37 mouse cellular contexts compared by ENCODE assay signal in the genomic region with DNA sequence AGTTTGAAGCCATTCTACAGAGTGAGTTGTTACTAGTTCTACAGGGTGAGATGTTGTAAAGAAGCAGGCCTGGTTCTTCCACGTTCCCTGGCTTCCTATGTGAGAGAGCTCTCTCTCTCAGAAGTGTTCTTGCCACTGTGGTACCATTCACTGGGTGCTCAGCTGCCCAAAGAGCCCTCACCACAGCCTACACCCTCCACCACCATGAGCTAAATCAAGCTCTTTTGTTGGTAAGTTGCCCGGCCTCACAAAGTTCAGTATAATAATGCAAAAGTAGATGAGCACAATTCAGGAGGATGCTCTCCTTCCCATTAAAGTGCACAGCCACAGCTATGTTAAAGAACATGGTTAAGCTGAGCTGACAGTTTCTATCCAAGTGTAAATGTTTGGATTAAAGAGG. TPM values are rescaled to one million over a fixed set of nuclear protein-coding genes. Genes with fewer than 3 reads are reported as not detected.
"Had no signal": no experiment of that assay in that cellular context is flagged by ENCODE, and none has a peak within 500 bp of the region (broad histone marks: within the 10 kb centered on the region; RNA-seq: fewer than 3 reads in every experiment).

No protein-coding gene starts in this region.

- ATAC-seq: hindbrain, embryonic 16.5 days; inflammation-experienced regulatory T-cells, adult 6 months; intestine, embryonic 15.5 days; intestine, embryonic 16.5 days; intestine, postnatal 0 days had no signal

- H3K27me3 ChIP-seq: hindbrain, embryonic 12.5 days; hindbrain, embryonic 15.5 days; intestine, embryonic 15.5 days had no signal

- H3K9ac ChIP-seq: heart, embryonic 12.5 days; heart, embryonic 13.5 days; heart, embryonic 15.5 days; hindbrain, embryonic 12.5 days; hindbrain, embryonic 13.5 days; hindbrain, embryonic 14.5 days; hindbrain, embryonic 15.5 days; intestine, embryonic 15.5 days; kidney, embryonic 15.5 days had no signal

- H3K4me1 ChIP-seq: heart, embryonic 10.5 days; heart, embryonic 12.5 days; heart, embryonic 13.5 days; heart, embryonic 15.5 days; intestine, embryonic 15.5 days; kidney, embryonic 15.5 days had no signal

- H3K27ac ChIP-seq: heart, embryonic 10.5 days; heart, embryonic 13.5 days; heart, embryonic 15.5 days; hindbrain, embryonic 12.5 days; hindbrain, embryonic 13.5 days; hindbrain, embryonic 14.5 days; hindbrain, embryonic 15.5 days; intestine, embryonic 15.5 days; kidney, embryonic 15.5 days; kidney, postnatal 0 days; layer of hippocampus, adult 2 months; left cerebral cortex, adult 2 months had no signal

- DNase-seq: heart, postnatal 10 days; heart, postnatal 14 days; heart, postnatal 36 days; heart, postnatal 4 days; kidney, adult 11 months; kidney, adult 18-20 months; kidney, adult 2 months; kidney, adult 8-10 months; kidney, adult 9 months; kidney, postnatal 10 days; kidney, postnatal 14 days; kidney, postnatal 25 days; kidney, postnatal 36 days; kidney, postnatal 4 days; layer of hippocampus, adult 9-11 months; layer of hippocampus, postnatal 36 days had no signal

- H3K4me2 ChIP-seq: heart, embryonic 11.5 days; heart, embryonic 12.5 days; heart, embryonic 13.5 days; heart, embryonic 15.5 days; hindbrain, embryonic 12.5 days; hindbrain, embryonic 13.5 days; hindbrain, embryonic 14.5 days; hindbrain, embryonic 15.5 days; intestine, embryonic 15.5 days; kidney, embryonic 15.5 days had no signal

- H3K9me3 ChIP-seq: heart, embryonic 10.5 days; heart, embryonic 12.5 days; heart, embryonic 13.5 days; heart, embryonic 15.5 days; hindbrain, embryonic 12.5 days; hindbrain, embryonic 13.5 days; hindbrain, embryonic 15.5 days; intestine, embryonic 15.5 days; kidney, embryonic 15.5 days had no signal

- H3K36me3 ChIP-seq: heart, embryonic 10.5 days; heart, embryonic 12.5 days; heart, embryonic 13.5 days; heart, embryonic 15.5 days; hindbrain, embryonic 12.5 days; hindbrain, embryonic 13.5 days; hindbrain, embryonic 15.5 days; intestine, embryonic 15.5 days; kidney, embryonic 15.5 days had no signal

- H3K4me3 ChIP-seq: heart, embryonic 10.5 days; heart, embryonic 12.5 days; heart, embryonic 13.5 days; heart, embryonic 15.5 days; hindbrain, embryonic 12.5 days; hindbrain, embryonic 13.5 days; hindbrain, embryonic 15.5 days; intestine, embryonic 15.5 days; kidney, embryonic 15.5 days; layer of hippocampus, adult 2 months; left cerebral cortex, adult 2 months had no signal

RNA-seq across cellular contexts. Expression of gene Hrh2, which starts 30.4 kb away (rescaled TPM):
- polyA plus RNA-seq: heart, embryonic 12.5 days; hindbrain, embryonic 11.5 days; kidney, embryonic 14.5 days; kidney, embryonic 15.5 days; kidney, embryonic 16.5 days had no signal
